Mouse (Mus musculus): Measurements from ENCODE around the gene Slc10a3. TPM values are rescaled to one million over a fixed set of nuclear protein-coding genes. Genes with fewer than 3 reads are reported as not detected.
"Not testable (repeated sequence)": the region's sequence is repeated elsewhere in the genome, so short reads cannot be mapped to it uniquely, and the experiment has no call there.

The Slc10a3 gene
- polyA plus RNA-seq, 1 experiment from 2014 or later = 6.1 TPM

- ATAC-seq (ENCODE audit: low read depth) = no peak
- peak overlapping the region; percentile 87 for H3K9ac ChIP-seq (ENCODE audit: low read depth, low read length)
- H3K9me3 ChIP-seq (replicated peaks; ENCODE audit: control insufficient read depth, low read length) = no peaks in the 10 kb centered on the region
- H3K27me3 ChIP-seq (ENCODE audit: control insufficient read depth, insufficient read depth, low read depth, low read length) = no peaks in the 10 kb centered on the region
- H3K27ac ChIP-seq (ENCODE audit: low read length) = no peak overlapping the region; the same call in 1 of the 2 replicates
- no peaks in the 10 kb centered on the region; the same call in 1 of the 2 replicates for H3K36me3 ChIP-seq (ENCODE audit: control insufficient read depth, insufficient read depth)
- H3K4me3 ChIP-seq (ENCODE audit: low read depth, low read length) = peak overlapping the region; percentile 77
- H3K4me1 ChIP-seq (ENCODE audit: control insufficient read depth, low read depth, low read length) = peaks cover 18% of the 10 kb centered on the region
- H3K4me2 ChIP-seq (ENCODE audit: low read depth, low read length) = peak overlapping the region; percentile 72
- 49% methylated on average over 10 of the region's 10 CpGs for WGBS (ENCODE audit: insufficient replicate concordance)
Measured at GRCm38 (mm10) chrX:74367512-74367911, 5.6 kb downstream of the Slc10a3 start.

GRCm38 (mm10) chrX:74359171-74359570 is 14.0 kb downstream of the Slc10a3 start:
- Histone ChIP-seq H3K9me3 (replicated peaks; ENCODE audit: control insufficient read depth, low read length) (no peaks in the 10 kb centered on the region), H3K4me1 (ENCODE audit: control insufficient read depth, low read depth, low read length) (no peaks in the 10 kb centered on the region), H3K9ac (ENCODE audit: low read depth, low read length) (no peak overlapping the region), H3K4me2 (ENCODE audit: low read depth, low read length) (no peak overlapping the region), H3K27ac (ENCODE audit: low read length) (no peak overlapping the region), H3K36me3 (ENCODE audit: control insufficient read depth, insufficient read depth) (no peaks in the 10 kb centered on the region), H3K4me3 (ENCODE audit: low read depth, low read length) (no peak overlapping the region), H3K27me3 (ENCODE audit: control insufficient read depth, insufficient read depth, low read depth, low read length) (no peaks in the 10 kb centered on the region)
- WGBS (ENCODE audit: insufficient replicate concordance) = 42% methylated on average over 11 of the region's 11 CpGs
- ATAC-seq (ENCODE audit: low read depth) = no peak

- H3K4me3 ChIP-seq (ENCODE audit: low read depth, low read length); H3K9ac ChIP-seq (ENCODE audit: low read depth, low read length); H3K4me1 ChIP-seq (ENCODE audit: control insufficient read depth, low read depth, low read length); H3K27me3 ChIP-seq (ENCODE audit: control insufficient read depth, insufficient read depth, low read depth, low read length); H3K36me3 ChIP-seq (ENCODE audit: control insufficient read depth, insufficient read depth); H3K27ac ChIP-seq (ENCODE audit: low read length); ATAC-seq (ENCODE audit: low read depth); H3K4me2 ChIP-seq (ENCODE audit: low read depth, low read length); H3K9me3 ChIP-seq (replicated peaks; ENCODE audit: control insufficient read depth, low read length): not testable (repeated sequence)
- 97% methylated on average over 2 of the region's 3 CpGs for WGBS (ENCODE audit: insufficient replicate concordance)
Measured at GRCm38 (mm10) chrX:74357069-74357468, 16.1 kb downstream of the Slc10a3 start.

- Histone ChIP-seq H3K4me1 (ENCODE audit: control insufficient read depth, low read depth, low read length) (no peaks in the 10 kb centered on the region), H3K27me3 (ENCODE audit: control insufficient read depth, insufficient read depth, low read depth, low read length) (no peaks in the 10 kb centered on the region), H3K27ac (ENCODE audit: low read length) (no peak within 1 kb of the TSS), H3K9me3 (replicated peaks; ENCODE audit: control insufficient read depth, low read length) (no peaks in the 10 kb centered on the region), H3K4me2 (ENCODE audit: low read depth, low read length) (peak within 1 kb of the TSS; percentile 66), H3K36me3 (ENCODE audit: control insufficient read depth, insufficient read depth) (no peaks in the 10 kb centered on the region), H3K9ac (ENCODE audit: low read depth, low read length) (peak within 1 kb of the TSS; percentile 59), H3K4me3 (ENCODE audit: low read depth, low read length) (peak within 1 kb of the TSS; percentile 61)
- ATAC-seq (ENCODE audit: low read depth) = peak; percentile 81
- WGBS (ENCODE audit: insufficient replicate concordance) = 13% methylated on average over 16 of the region's 22 CpGs
Measured at GRCm38 (mm10) chrX:74353467-74353770, 19.7 kb downstream of the Slc10a3 start, which contains the start of gene Lage3. Gene Lage3, minus strand, starts transcription at chrX:74353618.

GRCm38 (mm10) chrX:74352645-74353466 is 20.3 kb downstream of the Slc10a3 start:
- WGBS (ENCODE audit: insufficient replicate concordance) = 28% methylated on average over 13 of the region's 13 CpGs
- Histone ChIP-seq H3K4me2 (ENCODE audit: low read depth, low read length) (peak overlapping the region; percentile 66), H3K9ac (ENCODE audit: low read depth, low read length) (peak overlapping the region; percentile 59), H3K4me1 (ENCODE audit: control insufficient read depth, low read depth, low read length) (no peaks in the 10 kb centered on the region), H3K36me3 (ENCODE audit: control insufficient read depth, insufficient read depth) (no peaks in the 10 kb centered on the region), H3K27ac (ENCODE audit: low read length) (no peak overlapping the region), H3K27me3 (ENCODE audit: control insufficient read depth, insufficient read depth, low read depth, low read length) (no peaks in the 10 kb centered on the region), H3K4me3 (ENCODE audit: low read depth, low read length) (peak overlapping the region; percentile 61), H3K9me3 (replicated peaks; ENCODE audit: control insufficient read depth, low read length) (no peaks in the 10 kb centered on the region)
- peak; percentile 50 for ATAC-seq (ENCODE audit: low read depth)

- ATAC-seq (ENCODE audit: low read depth) = no peak
- no peaks in the 10 kb centered on the region for H3K9me3 ChIP-seq (replicated peaks; ENCODE audit: control insufficient read depth, low read length)
- no peak overlapping the region for H3K4me3 ChIP-seq (ENCODE audit: low read depth, low read length)
- H3K4me2 ChIP-seq (ENCODE audit: low read depth, low read length) = no peak overlapping the region
- H3K36me3 ChIP-seq (ENCODE audit: control insufficient read depth, insufficient read depth) = no peaks in the 10 kb centered on the region
- no peaks in the 10 kb centered on the region for H3K27me3 ChIP-seq (ENCODE audit: control insufficient read depth, insufficient read depth, low read depth, low read length)
- H3K9ac ChIP-seq (ENCODE audit: low read depth, low read length) = no peak overlapping the region
- WGBS (ENCODE audit: insufficient replicate concordance) = 38% methylated on average over 2 of the region's 2 CpGs
- H3K4me1 ChIP-seq (ENCODE audit: control insufficient read depth, low read depth, low read length) = no peaks in the 10 kb centered on the region; the same call in 1 of the 2 replicates
- H3K27ac ChIP-seq (ENCODE audit: low read length) = no peak overlapping the region
Measured at GRCm38 (mm10) chrX:74330166-74330930, 42.8 kb downstream of the Slc10a3 start.

GRCm38 (mm10) chrX:74329215-74329671 is 43.9 kb downstream of the Slc10a3 start:
- H3K9ac ChIP-seq (ENCODE audit: low read depth, low read length) = peak overlapping the region; percentile 52
- 29% methylated on average over 8 of the region's 10 CpGs for whole genome bisulfite sequencing (ENCODE audit: insufficient replicate concordance)
- no peak overlapping the region for H3K27ac ChIP-seq (ENCODE audit: low read length)
- no peaks in the 10 kb centered on the region; the same call in 1 of the 2 replicates for H3K4me1 ChIP-seq (ENCODE audit: control insufficient read depth, low read depth, low read length)
- peak overlapping the region; percentile 50 for H3K4me3 ChIP-seq (ENCODE audit: low read depth, low read length)
- peak overlapping the region; percentile 65 for H3K4me2 ChIP-seq (ENCODE audit: low read depth, low read length)
- H3K9me3 ChIP-seq (replicated peaks; ENCODE audit: control insufficient read depth, low read length) = no peaks in the 10 kb centered on the region
- no peak for ATAC-seq (ENCODE audit: low read depth)
- no peaks in the 10 kb centered on the region for H3K36me3 ChIP-seq (ENCODE audit: control insufficient read depth, insufficient read depth)
- no peaks in the 10 kb centered on the region for H3K27me3 ChIP-seq (ENCODE audit: control insufficient read depth, insufficient read depth, low read depth, low read length)

- H3K4me3 ChIP-seq (ENCODE audit: low read depth, low read length) = peak within 1 kb of the TSS; percentile 50
- H3K27ac ChIP-seq (ENCODE audit: low read length) = no peak within 1 kb of the TSS
- H3K4me1 ChIP-seq (ENCODE audit: control insufficient read depth, low read depth, low read length) = no peaks in the 10 kb centered on the region; the same call in 1 of the 2 replicates
- H3K9ac ChIP-seq (ENCODE audit: low read depth, low read length) = peak within 1 kb of the TSS; percentile 52
- H3K27me3 ChIP-seq (ENCODE audit: control insufficient read depth, insufficient read depth, low read depth, low read length) = no peaks in the 10 kb centered on the region
- peak within 1 kb of the TSS; percentile 65 for H3K4me2 ChIP-seq (ENCODE audit: low read depth, low read length)
- H3K36me3 ChIP-seq (ENCODE audit: control insufficient read depth, insufficient read depth) = no peaks in the 10 kb centered on the region
- 15% methylated on average over 27 of the region's 30 CpGs for WGBS (ENCODE audit: insufficient replicate concordance)
- H3K9me3 ChIP-seq (replicated peaks; ENCODE audit: control insufficient read depth, low read length) = no peaks in the 10 kb centered on the region
- ATAC-seq (ENCODE audit: low read depth) = peak; percentile 92
Measured at GRCm38 (mm10) chrX:74328725-74329161, 44.4 kb downstream of the Slc10a3 start, which contains the start of gene Plxna3. Gene Plxna3, plus strand, starts transcription at chrX:74329066.
